Mouse (Mus musculus) G1E (cell line): ENCODE results near the gene Acaca.

ENCODE experiments used
- CTCF ChIP-seq: IDR thresholded peaks from 2 replicates; pipeline ENCODE4 v1.5.1; 2012; ENCODE audit warnings: low read depth, low read length, inconsistent platforms, mixed read lengths
- GATA1 ChIP-seq: IDR thresholded peaks from 2 replicates; pipeline ENCODE4 v1.6.1; 2012; ENCODE audit warnings: borderline replicate concordance, low read length, inconsistent platforms, mixed read lengths
- POLR2AphosphoS5 ChIP-seq: IDR thresholded peaks from 2 replicates; pipeline ENCODE4 v1.6.1; 2012; ENCODE audit warnings: low read depth, low read length, inconsistent platforms; ENCODE audit not compliant: insufficient replicate concordance
- TAL1 ChIP-seq: conservative IDR thresholded peaks from 2 replicates; pipeline ENCODE4 v1.6.1; 2012; ENCODE audit warnings: low read depth, low read length, inconsistent platforms, mixed read lengths

GRCm38 (mm10) chr11:84332860-84333259 lies 203.4 kb downstream of the Acaca start:
- no peak for TF ChIP-seq CTCF
- no peak for TF ChIP-seq TAL1
- TF ChIP-seq POLR2AphosphoS5, result no peak
- TF ChIP-seq GATA1, result no peak
